Mouse (Mus musculus): Measurements from ENCODE around the gene Aim2.
"Not testable (repeated sequence)": the region's sequence is repeated elsewhere in the genome, so short reads cannot be mapped to it uniquely, and the experiment has no call there.

The Aim2 gene

DNA sequence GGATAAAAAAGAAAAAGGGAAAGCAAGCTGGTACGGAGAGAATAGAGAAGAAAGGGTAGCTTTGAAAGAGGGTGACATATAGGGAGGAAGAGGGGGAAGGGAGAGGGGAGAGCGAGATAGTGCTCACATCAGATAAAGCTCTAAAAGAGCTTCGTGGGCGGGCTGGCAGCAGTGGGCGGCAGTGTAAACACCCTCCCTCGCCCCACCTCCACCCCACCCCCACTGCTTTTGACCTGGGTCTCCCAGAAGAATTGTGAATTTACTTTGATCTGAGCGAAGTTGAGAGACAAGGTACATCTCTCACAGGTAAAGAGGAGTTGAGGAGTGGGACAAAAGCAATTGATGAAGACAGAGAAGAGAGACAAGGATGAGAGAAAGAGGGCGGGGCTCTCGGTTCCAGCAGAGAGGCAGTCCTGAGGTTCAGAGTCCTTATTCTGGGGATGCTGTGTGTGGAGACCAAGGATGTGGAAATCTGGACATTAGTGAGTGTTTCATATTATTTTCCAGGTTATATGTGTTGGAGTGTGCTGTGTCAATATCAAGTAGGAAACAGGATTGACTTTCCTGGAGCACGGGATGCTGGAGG, at the start of gene Aim2:
Gene Aim2 (plus strand): TSS at position 508 of the 586 bp plus-strand sequence.
- no peak for DNase-seq (ENCODE audit: low read depth, low spot score)

DNA sequence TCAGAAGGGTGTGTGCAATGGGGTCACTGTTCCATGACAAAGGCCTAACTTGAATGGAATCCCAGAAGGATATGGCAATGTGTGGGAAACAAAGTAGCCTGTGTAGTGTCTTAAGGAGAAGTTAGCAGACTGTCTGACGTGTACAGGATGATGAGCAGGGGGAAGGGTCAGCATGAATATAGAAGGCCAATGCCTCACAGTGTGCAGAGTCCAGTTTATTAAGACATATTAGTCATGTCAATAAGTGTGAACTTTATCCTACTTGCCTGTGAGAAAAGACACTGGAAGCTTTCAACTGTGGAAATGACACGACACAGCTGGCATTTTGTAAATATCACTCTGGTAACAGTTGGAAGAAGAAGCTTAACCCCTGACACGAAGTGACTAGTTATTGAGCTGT, 47.9 kb upstream of the Aim2 start:
- DNase-seq (ENCODE audit: low read depth, low spot score): not testable (repeated sequence)

DNA sequence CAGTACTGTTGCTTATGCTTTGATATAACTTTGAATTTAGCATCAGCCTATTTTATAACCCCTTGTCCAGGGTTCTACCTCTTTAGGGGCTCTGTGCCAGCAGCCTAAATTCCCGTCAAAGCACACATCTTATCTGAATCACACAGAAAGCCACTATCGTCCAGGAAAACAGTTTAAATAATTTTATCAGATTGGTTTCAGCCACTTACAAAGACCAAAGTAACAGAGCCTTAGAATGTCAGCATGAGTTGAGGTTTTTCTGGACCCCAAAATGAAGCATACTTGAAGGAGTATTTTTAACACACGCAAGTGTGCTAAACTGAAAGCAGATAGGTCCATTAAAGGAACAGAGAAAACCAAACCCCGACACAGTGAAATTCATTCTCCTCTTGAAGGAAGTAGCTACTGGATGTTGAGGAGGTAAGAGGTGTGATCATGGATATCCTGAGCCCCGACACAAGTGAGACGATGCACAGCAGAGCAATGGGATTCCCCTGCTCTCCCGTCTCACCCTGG, 37.1 kb upstream of the Aim2 start:
- DNase-seq (ENCODE audit: low read depth, low spot score): not testable (repeated sequence)

DNA sequence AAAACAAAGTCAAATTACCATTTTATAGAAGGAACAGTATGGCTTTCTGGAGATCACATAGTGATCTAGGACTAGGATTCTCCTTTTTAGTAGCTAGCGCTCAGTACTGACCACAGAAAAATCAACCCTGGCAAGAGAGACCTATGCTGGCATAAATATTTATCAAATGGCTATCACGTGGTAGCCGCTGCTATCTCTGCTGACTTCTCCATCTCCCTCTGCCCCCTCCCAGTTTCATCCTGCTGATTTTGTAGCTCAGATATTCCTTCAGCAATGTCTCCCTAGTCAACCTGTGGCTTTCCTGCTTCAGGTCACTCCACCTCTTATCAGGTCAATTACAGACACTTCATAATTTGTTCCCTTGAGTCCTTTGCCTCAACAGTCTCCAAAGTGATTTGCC, 35.0 kb upstream of the Aim2 start:
- no peak for DNase-seq (ENCODE audit: low read depth, low spot score)

DNA sequence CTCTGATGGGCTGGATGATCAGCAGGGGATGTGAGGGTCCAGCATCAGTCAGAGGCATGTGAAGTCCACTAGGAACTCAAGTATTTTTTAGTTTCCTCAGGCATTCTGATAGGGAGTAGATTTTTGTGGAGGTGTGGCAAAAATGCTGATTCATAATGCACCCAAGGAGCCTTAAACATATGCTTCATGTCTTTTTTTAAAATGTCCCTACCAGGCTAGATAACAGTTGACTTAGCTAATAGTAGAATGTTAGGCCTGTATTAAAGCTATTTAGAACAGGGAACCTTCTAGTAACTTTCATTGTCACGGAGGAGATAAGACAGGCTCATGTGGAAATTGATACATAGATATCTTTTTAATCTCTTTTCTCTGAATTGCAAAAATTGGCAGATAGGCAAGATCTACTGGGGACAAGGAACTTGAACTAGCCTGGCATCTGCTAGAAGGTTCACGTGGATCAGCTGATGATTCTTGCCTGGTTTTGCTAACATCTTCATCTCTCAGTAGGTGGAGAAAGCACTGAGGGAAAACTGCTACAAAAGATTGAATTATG, 32.7 kb upstream of the Aim2 start:
- no peak for DNase-seq (ENCODE audit: low read depth, low spot score)

DNA sequence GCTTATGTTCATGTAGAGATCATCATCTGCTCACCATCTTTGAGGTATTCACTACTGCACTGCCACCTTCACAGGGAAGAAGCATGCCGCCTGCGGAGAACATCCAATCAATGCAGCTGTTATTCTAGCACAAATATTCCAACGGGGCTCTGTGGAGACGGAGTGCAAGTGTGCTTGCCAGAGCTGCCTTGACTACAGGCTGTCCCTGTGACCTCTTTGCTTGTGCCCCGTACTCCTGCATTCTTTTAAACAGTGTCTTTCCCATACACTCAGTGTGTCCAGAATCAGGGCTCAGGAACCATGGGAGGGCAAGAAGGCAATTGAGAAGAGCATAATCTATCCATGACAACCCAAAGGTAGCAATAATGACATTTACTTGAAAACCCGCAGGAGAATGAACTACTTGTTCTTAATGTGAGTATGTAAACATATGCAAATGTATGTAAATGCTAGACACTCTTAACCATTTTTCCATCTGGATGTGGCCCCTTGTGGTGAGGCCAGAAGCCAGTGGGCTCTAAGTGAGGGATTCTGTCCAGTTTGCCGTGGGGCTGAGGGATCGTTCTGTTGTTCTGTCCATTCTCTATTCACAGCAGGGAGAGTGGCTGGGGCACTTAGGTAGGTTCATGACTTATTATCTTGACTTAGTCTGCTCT, 29.0 kb upstream of the Aim2 start:
- no peak for DNase-seq (ENCODE audit: low read depth, low spot score)

DNA sequence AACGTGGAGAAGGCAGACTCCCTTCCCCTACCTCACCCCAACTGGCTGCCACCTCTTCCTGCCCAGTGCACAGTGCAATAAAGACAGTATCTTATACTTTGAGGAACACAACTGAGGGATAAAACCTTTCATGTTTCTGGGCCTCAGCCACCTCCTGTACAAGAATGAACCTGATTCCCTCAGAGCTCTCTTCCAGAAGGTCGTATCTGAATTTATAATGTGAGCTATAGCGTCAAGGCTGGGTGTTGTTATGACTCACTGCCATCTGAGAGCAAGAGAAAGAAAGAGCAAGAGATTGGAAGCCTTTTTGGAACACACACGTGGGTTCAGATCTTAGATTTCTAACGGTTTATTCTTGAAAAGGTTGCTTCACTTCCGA, 28.4 kb upstream of the Aim2 start:
- DNase-seq (ENCODE audit: low read depth, low spot score): no peak

DNA sequence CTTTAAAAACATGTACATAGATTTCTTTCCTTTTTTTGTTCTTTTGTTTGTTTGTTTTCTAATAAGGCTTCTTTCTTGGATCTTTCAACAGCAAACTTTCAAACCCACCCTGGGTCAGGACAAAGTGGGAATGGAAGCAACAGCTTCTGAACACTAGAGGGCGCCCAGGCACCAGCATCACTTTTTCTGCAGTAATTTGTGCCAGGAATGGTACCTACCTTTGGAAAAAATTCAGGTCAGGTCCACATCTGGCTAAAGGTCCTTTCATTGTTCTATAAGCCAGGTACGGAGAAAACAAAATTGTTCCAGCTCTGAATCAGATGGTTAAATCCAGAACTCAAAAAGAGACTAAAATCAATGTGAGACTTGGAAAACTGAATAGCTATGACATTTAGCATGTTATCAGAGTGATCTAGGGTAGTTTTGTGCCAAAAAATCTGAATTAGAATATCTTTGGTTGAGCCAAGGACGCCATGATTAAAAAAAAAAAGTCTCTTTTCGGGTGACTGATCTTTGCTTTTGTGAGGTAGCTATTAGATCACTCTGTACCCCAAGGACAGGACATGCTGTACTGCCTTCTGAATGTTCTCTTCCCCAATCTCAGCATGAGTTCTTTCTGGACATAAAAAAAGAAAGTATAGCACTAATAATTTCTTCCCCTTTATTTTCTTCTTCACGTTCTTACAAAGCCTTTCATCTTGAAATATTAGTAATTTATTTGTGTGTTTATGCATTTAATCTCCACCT, 26.7 kb upstream of the Aim2 start:
- DNase-seq (ENCODE audit: low read depth, low spot score): peak; percentile 26

DNA sequence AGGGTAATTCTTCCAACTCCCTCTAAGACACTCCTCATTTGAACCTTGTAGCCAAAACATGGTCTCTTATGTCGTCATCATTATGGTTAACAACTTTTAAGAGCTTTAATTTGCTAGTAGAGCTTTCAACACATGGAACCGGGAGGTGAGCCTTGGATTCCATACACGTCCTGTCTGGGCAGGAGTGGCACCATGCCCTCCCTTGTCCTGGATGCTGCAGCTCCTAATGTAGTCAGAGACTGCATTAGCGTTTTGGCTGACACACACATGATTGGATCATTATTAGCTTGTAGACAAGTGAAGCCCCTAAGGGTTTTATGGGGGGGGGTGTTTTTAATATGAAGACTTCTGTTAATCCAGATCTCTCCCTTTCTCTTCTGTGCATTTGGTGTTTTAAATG, 25.7 kb upstream of the Aim2 start:
- no peak for DNase-seq (ENCODE audit: low read depth, low spot score)

DNA sequence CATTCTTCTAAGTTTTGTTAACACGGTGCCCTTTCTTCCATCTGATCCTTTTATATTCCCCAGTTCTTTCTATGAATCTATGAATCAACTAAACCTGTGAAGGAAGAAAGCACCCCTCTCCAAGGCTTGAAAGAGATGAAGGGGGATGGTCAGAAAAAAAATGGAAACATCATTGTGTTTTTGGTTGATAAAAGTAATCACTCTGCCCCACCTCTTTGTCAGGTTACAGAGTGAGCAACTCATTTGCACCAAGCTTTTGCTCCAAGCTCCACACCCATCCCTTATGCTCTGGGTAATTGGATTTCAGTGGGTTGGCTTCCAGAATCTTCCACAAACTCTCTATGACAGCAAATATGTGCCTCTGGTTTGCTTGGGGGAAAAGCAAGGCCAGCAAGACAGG, 25.3 kb upstream of the Aim2 start:
- DNase-seq (ENCODE audit: low read depth, low spot score): no peak

DNA sequence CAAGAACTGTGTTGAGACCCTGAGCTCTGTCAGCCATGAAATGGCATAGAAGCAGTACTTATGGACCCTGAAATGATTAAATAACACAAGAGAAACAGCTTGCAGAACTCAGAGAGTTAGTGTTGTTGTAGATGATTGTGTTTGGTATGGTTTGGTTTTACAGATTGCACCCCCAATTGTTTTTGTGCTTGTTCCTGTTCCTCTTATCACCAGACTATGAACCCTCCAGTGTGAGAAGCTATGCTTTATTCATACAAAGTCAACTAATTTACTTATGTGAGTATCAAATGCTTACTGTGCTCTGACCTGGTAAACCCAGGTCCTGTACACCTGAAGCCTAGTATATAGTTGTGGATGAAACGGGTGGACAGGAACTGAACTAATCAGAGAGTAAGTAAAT, 24.1 kb upstream of the Aim2 start:
- DNase-seq (ENCODE audit: low read depth, low spot score): no peak

DNA sequence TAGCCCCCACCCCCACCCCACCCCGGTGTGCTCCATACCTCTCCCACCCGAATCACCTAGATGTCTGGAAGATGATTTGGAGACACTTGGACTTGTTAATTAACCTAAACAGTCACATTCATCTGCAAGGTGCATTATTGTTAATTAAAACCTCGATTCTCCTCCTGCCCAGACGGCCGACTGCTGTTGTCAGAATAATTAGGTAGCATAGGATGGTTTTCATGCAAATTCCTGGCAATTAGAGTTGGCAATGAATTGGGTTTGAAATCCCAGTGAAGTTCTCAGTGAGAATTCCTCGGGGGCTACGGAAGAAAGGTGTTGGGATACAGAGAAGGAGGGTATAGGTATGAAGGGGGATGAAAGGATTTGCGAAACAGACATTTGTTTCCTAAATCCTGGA, 22.2 kb upstream of the Aim2 start:
- DNase-seq (ENCODE audit: low read depth, low spot score): no peak

DNA sequence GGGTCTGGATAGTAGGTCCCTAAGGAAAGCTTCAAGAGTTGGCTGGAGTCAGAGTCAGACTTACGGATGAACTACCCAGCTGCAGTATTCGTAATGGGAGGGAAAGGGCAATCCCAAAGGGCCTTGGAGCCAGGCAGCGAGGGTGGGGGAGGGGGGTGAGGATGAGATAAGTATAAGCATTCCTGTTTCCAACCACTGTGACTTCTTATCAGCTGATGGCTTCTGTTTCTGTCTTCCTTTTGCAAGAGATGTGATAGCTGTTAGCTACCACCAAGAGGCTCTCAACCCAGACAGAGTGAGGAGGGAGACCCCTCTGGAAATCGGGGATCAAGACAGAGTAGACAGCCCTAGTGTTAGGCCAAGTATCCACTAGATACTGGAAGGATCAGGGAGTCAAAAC, 21.5 kb upstream of the Aim2 start:
- no peak for DNase-seq (ENCODE audit: low read depth, low spot score)

DNA sequence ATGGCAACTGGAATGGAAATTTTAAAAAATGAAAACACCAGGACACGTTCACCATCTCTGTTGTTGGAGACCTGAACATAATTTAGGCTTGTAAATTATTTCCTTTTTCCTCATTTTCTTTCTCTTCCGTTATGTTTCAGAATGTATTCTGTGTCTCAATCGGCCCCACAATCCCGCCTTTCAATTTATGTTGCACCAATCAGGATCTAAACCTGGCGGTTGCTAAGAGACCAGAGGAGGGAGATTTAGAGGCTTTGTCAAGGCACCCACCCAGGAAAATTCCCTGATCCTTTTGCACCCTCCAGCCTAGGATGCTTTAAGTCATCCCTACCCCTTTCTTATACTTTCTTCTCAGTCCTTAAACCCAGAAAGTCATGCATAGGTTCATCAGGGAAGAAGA, 20.9 kb upstream of the Aim2 start:
- DNase-seq (ENCODE audit: low read depth, low spot score): no peak

DNA sequence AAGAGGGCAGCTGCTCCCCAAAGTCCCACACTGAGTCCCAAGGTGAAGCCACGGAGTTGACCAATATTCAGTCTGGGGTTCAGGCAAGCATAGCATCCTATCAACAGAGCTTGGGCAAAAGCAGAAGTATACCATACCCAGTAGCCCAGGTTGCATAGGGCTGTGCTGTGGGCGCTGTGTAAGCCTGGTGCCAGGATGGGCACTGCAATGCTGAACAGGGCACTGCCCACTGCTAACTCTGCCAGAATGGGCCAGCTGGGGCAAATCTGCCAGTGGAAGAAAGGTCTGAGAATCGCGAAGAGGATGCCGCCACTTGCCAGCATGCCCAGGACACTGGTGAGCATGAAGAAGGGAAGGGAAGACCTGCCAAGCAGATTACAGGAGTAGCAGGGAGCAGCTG, 18.3 kb upstream of the Aim2 start:
- no peak for DNase-seq (ENCODE audit: low read depth, low spot score)

DNA sequence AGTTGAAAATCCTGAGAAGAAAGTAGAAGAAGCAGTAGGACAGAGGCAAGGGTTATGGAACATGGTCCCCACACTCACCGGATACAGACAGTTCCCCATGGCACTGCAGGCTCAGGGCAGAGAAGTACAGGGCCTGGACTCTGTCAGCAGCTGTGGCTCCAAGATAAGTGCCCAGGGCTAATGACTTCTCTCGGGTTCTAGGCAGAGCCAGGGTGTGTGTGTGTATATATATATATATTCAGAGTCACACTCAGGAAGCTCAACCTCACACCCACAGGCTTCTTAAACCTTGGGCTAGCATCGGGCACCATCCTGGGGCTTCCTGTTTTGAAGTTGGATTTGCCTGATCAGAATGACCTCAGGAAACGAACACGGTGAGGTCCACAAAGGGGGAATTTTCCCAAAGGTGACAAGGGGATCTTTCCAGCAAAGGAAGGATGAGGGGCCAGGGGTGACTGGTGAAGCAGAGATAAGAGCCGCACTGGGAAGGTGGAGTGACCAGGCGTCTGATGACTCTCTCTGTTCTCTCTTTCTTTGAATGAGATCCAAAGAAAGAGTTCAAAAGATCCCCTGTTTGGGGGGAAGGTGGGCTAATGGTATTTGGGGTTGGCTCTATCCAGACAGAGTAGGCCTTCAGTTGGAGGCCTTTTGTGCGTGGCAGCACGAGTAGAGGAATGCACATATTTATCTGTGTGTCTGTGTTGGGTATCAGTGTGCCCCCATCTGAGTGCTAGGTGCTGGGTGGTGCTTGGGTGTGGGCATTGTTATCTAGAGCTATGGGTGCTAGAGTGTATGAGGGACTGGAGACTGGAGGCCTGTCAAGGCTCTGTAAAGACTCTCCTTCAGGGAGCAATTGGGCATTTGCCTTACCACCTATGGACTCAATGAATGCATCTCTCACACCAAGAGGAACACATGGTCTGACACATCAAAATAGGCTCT, 17.1 kb upstream of the Aim2 start, which contains the start of gene Ackr1:
Gene Ackr1 (minus strand): TSS at position 439 of the 942 bp plus-strand sequence.
- no peak for DNase-seq (ENCODE audit: low read depth, low spot score)

DNA sequence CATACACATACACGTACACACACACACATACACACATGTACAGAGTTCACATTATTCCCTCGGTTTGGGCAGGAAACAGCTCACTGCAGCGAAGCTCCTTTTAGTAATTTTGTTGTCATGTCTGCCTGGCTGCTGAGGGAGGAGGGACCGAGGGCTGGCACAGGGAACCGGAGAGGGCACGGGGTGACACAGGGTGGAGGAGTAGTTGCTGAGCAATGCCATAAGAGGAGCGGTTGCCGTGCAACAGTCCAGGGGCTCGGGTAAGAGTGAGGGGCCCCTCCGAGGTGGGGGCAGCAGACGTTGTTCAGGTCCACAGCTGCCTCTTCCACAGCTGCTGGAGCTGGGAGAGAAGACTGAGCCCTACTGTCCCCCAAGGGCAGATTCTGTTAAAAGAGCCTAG, 14.8 kb upstream of the Aim2 start:
- DNase-seq (ENCODE audit: low read depth, low spot score): no peak

DNA sequence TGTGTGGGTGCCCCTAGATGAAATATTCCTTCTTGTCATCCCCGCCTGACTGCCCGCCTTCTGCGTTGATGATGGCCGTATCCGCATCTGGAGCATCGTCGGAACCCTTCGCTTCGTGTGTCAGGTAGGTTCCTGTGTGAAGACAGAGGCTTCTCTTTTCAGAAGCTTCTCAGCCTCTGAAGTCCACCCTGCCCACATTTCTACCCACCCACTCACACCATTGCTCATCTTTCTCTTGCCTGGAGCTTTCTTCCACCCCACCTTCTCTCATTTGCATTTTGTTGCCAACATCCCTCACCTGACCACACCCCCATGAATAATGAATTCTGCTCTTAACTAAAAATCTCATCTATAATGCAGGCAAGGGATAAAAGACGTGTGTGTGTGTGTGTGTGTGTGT, 13.7 kb upstream of the Aim2 start:
- no peak for DNase-seq (ENCODE audit: low read depth, low spot score)

DNA sequence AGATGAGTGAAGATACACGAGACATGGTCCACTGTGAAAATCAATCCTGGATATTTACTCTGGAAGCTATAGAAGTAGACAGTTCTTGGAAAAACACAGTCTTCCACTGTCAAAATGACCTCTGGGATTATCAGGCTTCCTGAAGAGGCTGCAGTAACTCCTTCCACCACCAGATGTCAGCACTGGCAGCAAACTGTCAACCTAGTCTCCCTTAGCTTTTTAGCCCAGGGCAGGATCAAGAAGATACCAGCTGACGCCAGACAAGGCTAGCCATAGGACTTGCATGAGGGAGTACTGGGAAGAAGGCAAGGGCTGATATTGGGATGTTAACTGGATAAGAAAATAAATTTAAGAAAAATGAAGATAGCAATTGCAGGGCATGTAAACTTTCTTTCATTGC, 11.1 kb upstream of the Aim2 start:
- no peak for DNase-seq (ENCODE audit: low read depth, low spot score)

DNA sequence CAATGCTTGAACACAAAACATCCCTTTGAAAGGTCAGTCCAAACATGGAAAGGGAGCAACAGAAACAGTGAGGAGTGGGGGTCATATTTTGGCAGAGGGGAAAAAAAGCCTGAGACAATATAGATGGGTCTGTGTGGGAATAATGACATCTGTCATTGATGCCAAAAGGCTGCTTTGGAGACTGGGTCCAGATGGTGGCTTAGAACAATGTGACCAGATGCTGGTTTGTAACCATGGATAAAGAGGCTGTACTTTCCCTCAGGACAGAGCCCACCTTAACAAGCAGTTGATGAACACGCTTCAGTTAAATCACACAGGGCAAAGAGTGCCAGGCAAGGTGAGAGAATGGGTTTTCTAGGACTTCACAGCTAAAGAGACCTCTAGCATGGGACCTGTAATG, 8.3 kb upstream of the Aim2 start:
- DNase-seq (ENCODE audit: low read depth, low spot score): no peak

DNA sequence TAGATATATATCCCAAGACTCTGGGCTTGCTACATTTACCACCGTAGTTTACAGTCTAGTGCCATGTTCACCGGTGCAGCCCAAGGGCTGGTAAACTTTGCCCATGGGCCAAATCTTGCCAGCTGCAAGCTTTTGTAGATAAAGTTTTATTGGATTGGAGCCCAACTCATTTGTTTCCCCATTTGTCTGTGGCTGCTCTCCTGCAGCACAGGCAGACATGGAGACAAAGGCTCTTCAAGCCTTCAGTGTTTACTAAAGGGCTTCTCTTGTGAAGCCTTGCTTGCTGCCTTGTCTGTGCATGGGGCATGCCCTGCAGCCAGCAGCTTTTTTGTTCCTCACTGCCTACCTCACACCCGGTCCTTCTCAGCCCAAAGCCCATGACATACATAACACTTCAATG, 6.7 kb upstream of the Aim2 start:
- DNase-seq (ENCODE audit: low read depth, low spot score): no peak

DNA sequence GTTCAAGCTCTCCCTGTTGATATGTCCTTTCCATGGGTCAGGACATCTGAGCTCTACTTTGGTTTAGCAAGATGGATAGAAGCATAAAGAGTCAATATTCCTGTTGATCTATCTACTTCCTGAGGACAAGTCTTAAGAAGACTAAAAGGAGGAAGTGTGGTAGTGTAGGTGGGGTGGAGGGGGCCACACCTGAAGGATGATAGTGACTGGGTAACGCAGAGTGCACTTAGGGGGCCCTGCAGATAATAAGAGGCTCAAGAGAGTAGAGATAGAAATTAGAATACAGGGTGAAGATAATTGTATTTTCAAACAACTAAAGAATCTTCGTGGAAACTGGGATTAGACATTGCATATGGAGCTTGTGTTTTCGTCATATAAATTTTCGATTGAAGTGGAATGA, 5.6 kb upstream of the Aim2 start:
- no peak for DNase-seq (ENCODE audit: low read depth, low spot score)
